Mouse (Mus musculus) mature B cell (primary cell): ENCODE results near the gene Stox1.

ENCODE experiments used
- in situ Hi-C: fragments of 300-500 bp; cut with MboI; formaldehyde crosslinking; loops from 2 replicates; pipeline ENCODE4 v1.14.3; 2019

Gene Stox1

DNA sequence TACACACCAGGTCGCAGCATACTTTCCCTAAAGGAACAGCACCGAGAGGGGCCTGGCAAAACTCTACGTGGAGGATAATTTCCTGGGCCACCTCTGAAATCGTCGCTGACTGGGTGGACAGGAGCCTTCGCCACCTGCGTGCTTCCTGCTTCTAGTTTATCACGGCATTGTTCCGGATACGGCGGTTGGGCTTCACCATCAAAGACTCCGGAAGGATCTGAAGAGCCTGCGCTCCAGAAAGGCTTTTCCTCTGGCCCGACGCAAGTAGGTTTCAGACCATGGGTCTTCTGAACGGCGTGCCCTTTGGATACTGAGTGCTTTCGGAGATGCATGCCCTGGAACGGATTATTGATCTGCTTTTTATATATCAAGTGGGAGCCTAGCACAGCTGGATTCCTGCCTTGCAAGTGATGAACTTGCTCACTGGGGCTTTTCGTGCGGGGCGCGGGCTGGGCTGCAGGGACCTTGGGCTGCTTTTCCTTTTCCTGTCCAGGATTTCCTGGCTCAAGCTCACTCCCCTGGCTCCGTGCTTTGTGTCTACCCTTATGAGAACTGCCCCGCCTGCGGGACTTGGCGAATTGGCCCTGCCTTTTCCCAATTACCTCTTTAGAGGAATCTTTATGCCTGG is 60.9 kb downstream of the Stox1 start:
- in situ Hi-C loops = no loop called here

DNA sequence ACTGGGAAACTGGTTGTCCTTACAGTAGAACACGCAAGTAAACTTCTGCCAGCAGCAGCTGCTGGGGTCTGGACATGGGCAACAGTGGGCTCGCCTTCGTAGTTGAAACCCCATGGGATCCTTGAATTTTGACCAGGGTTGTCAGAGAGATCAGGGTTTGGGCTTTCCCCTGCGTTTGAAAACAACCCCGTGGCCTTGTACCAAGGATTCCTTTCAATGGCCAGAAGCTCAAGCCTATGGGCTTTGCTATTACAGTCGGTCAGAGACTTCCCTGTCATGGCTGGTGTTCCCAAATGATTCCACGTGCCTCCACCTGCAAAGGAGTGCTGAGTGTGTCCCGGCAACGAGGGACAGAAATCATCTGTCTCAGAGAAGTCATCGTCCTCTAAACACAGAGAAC is 61.8 kb downstream of the Stox1 start:
- in situ Hi-C loops = no loop called here

DNA sequence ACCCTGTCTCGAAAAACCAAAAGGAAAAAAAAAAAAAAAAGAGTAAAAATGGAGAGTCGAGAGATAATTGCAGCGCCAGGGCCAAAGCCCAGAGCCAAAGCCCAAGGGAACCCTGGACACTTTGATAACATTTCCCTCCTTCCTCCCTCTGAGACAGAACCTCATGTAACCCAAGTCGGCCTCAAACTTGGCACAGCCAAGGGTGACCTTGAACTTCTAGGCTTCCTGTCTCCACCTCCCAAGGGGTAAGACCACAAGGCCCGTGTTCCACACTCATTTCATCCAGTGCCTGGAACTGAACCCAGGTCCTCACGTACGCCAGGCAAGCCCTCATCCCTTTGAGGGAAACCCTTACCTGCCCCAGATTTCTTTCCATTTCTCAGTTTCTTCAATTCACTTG is 69.2 kb downstream of the Stox1 start:
- in situ Hi-C loops = no loop called here

DNA sequence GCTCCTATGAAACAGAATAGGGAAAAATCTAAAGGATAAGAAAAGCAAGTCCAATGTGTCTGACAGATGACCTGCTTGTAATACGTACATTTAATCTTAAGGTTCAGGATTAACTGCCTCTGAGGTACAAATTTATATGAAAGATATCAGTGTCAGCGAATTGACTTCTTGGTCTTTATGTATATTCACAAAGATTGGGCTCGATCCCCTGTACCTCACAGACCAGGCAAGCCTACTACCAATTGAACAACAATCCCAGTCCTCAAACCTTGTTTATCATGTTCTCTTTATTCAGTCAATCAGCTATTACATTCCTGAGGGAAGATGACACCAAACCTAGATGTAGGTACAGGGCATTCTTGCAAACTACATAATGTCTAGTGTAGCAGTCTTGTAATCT is 74.0 kb downstream of the Stox1 start:
- in situ Hi-C loops = no loop called here

DNA sequence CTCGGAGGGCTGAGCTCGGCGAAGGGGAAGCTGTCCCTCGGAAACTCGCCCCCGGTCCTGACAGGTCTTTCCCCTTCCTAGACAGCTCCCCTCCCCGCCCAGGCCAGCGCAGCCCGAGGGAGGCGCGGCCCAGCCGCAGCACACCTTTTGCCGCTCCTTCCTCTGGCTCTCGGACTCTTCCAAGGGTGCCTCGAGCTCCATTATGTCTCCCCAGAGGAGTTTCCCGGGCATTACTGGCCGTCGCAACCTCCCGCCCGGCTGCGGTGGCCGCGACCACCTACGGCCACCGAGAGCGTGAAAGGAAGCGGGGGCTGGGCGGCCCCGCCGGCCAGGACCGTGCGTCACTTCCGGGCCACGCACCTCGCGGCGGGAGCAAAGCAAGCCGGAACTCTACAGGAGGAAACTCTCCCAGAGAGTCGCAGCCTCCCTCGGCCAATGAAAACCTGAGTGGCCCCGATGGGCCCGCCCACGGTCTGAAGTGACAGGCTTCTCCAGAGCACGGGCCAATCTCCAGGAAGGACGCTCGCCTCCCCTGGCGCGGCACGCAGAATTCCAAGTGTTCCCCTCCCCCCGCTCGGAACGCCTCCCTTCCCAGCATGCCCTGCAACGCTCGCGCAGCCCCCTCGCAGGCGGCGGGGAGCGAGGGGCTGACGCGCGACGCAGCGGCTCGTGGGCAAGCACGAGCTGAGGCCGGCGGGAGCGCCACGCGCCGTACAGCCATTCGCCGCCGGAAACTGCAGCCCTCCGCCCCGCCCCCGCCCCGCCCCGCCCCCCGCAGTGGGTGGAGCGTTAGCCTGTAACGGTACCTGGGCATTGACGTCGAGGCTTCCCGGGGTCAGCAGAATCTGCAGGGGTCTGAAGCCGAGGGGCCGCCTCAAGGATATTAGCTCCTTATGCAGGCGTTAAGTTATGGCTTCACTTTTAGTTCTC is 74.8 kb downstream of the Stox1 start, which contains the start of gene Ddx50:
Gene Ddx50, minus strand, starts transcription at position 338 of the 930 bp plus-strand sequence.
- in situ Hi-C loops = no loop called here

DNA sequence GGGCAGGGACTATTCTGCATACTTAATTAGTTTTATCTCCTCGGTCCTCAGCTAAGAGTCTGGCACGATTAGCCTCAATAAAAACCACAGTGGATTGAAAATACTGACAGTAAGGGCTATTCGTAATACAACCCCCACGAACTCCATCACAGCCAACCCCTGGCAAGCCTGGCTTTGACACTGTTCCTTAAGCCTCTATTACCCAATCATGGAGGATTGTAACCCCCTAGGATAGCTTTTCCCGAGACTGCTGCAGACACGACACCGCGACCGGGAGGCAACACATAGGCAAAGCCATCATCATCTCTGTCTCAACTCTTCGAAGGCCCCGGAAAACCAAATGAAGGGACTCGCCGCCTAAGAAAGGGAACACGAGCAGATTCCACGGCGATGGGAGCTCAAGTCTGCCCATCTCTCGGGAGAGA is 75.6 kb downstream of the Stox1 start:
- in situ Hi-C loops = no loop called here
